Mouse (Mus musculus) kidney, adult 2 months (tissue): Measurements from ENCODE around the gene E130311K13Rik. TPM values are rescaled to one million over a fixed set of nuclear protein-coding genes. Genes with fewer than 3 reads are reported as not detected.

ENCODE experiments used
- DNase-seq: peaks from one replicate; pipeline ENCODE4 v3.0.0; 2021
- H3K27ac ChIP-seq: fragments of 200-500 bp; 2 replicates; pipeline ENCODE4 v1.5.1; 2012; ENCODE audit warnings: low read depth, low read length, control low read depth, inconsistent platforms; ENCODE audit not compliant: insufficient read depth
- H3K27me3 ChIP-seq: fragments of 200-500 bp; replicated peaks from 2 replicates; pipeline ENCODE4 v1.6.1; 2012; ENCODE audit warnings: mild to moderate bottlenecking, moderate library complexity, low read length, inconsistent platforms; ENCODE audit not compliant: control insufficient read depth, insufficient read depth
- H3K36me3 ChIP-seq: fragments of 200-500 bp; 2 replicates; pipeline ENCODE4 v1.6.1; 2012; ENCODE audit warnings: mild to moderate bottlenecking, moderate library complexity, low read length, inconsistent platforms; ENCODE audit not compliant: control insufficient read depth, insufficient read depth
- H3K4me1 ChIP-seq: fragments of 200-500 bp; 2 replicates; pipeline ENCODE4 v1.6.1; 2011; ENCODE audit warnings: low read length; ENCODE audit not compliant: control insufficient read depth, insufficient read depth
- H3K4me3 ChIP-seq: fragments of 200-500 bp; 2 replicates; pipeline ENCODE4 v1.5.1; 2011; ENCODE audit warnings: mild to moderate bottlenecking, low read depth, low read length, control low read depth; ENCODE audit not compliant: insufficient read depth
- CTCF ChIP-seq: fragments of 200-500 bp; conservative IDR thresholded peaks from 2 replicates; pipeline ENCODE4 v1.5.1; 2011; ENCODE audit warnings: low read depth, mild to moderate bottlenecking, control low read depth, low read length, moderate library complexity, mixed read lengths; ENCODE audit not compliant: insufficient read depth, insufficient read length
- POLR2A ChIP-seq: fragments of 200-500 bp; IDR thresholded peaks from one replicate; pipeline ENCODE4 v1.6.1; 2011; ENCODE audit warnings: low read depth, low read length, control low read depth
- WGBS: fragments of 180-500 bp; shearing (Covaris S2); methylation state at CpG from one replicate; pipeline ENCODE4 v1.1.7; 2018; 5-methylcytosine and 5-hydroxymethylcytosine counted together
- polyA plus RNA-seq: library from polyadenylated mRNA; depleted of rRNA; stranded (reverse); fragments of >200 nt; gene quantifications from 2 replicates; pipeline ENCODE4 v1.2.3, GENCODE M21; 2012; rRNA removed

The E130311K13Rik gene
- polyA plus RNA-seq = 4.5 and 6.1 TPM in 2 replicates

- Histone ChIP-seq H3K36me3 (no peaks in the 10 kb centered on the region; the same call in 1 of the 2 replicates), H3K27me3 (no peaks in the 10 kb centered on the region), H3K27ac (peak within 1 kb of the TSS; percentile 89), H3K4me1 (peaks cover 4% of the 10 kb centered on the region; the same call in 1 of the 2 replicates), H3K4me3 (peak within 1 kb of the TSS; percentile 93)
- peak; percentile 94 for DNase-seq
- no peak for TF ChIP-seq POLR2A
- TF ChIP-seq CTCF = peak; percentile 71
- WGBS = 5% methylated on average over 48 of the region's 48 CpGs
Measured at GRCm38 (mm10) chr3:63928878-63929859, at the start of gene E130311K13Rik. Gene E130311K13Rik, minus strand, starts transcription at chr3:63929472.

- no peak for TF ChIP-seq CTCF
- TF ChIP-seq POLR2A = no peak
- Histone ChIP-seq H3K27ac (no peak overlapping the region), H3K27me3 (no peaks in the 10 kb centered on the region), H3K36me3 (peaks cover 4% of the 10 kb centered on the region), H3K4me1 (peaks cover 5% of the 10 kb centered on the region; the same call in 1 of the 2 replicates), H3K4me3 (no peak overlapping the region)
- DNase-seq = no peak
- 59% methylated on average over 4 of the region's 4 CpGs for WGBS
Measured at GRCm38 (mm10) chr3:63977895-63978294, 48.6 kb upstream of the E130311K13Rik start.

DNA sequence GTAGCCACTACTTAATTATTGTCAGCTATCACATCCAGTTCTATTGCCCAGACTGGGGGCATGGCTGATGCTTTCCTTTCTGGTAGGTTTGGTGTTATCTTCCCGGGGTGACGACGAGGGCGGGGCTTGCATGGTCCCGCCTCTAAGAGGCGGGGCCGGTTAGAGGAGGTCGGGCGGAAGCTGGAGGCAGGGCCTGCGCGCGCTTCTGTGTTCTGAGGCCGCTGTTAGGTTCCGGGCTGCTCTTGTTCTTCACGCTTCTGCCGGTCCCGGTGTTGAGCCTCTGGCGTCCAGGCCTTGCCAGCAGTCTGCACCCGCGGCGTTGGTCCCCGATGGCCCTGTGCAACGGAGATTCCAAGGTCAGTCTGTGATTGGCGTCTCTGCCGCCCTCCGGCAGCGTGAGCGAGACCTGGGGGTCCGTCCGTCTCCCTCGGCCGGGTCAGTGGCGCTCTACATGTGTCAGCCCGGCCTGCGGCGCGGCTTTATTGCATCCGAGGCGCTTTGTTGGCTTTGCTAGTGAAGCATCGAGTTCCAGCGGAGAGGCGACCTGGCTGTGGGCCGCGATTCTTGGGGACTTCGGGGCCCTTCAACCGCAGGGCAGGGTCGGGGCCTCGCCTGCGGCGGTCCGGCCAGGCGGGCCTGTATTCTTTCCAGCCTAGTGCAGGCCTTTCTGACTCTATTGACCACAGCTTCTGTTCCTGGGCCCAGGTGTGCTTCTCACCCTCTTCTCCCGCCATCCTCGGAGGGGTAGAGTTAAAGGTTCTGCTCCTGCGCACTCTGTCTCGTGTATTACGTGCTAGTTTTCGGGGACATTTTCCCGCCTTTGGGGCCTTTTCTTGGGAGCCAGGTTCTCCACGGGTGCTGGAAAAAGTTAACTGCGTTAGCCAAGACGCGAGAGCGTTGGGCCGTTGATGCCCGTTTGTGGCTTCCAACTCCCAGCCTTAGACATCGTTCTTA, 47.0 kb upstream of the E130311K13Rik start, which contains the start of gene Gmps:
Gene Gmps (plus strand): TSS at position 152 of the 954 bp plus-strand sequence.
- under 1% methylated on average over 67 of the region's 67 CpGs for WGBS
- DNase-seq = peak; percentile 97
- TF ChIP-seq POLR2A = peak; percentile 51
- no peak for TF ChIP-seq CTCF
- H3K27ac ChIP-seq = peak within 1 kb of the TSS; percentile 85
- no peaks in the 10 kb centered on the region for H3K27me3 ChIP-seq
- peaks cover 5% of the 10 kb centered on the region; the same call in 1 of the 2 replicates for H3K4me1 ChIP-seq
- H3K4me3 ChIP-seq = peak within 1 kb of the TSS; percentile 99
- peaks cover under 1% of the 10 kb centered on the region for H3K36me3 ChIP-seq

DNA sequence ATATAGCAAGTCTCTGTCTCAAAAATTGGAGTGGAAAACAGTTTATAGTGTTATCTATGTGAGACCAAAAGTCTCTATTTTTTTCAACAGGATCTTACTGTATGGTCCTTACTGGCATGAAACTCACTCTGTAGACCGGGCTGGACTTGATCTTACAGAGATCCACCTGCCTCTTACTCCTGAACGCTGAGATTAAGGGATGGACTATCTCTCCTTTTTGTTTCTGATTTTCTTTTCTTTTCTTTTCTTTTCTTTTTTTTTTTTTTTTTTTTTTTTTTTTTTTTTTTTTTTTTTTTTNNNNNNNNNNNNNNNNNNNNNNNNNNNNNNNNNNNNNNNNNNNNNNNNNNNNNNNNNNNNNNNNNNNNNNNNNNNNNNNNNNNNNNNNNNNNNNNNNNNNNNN, 36.7 kb upstream of the E130311K13Rik start:
- no peaks in the 10 kb centered on the region for H3K36me3 ChIP-seq
- peaks cover 10% of the 10 kb centered on the region; the same call in 1 of the 2 replicates for H3K4me1 ChIP-seq
- no peak for DNase-seq
- H3K27me3 ChIP-seq = no peaks in the 10 kb centered on the region
- H3K27ac ChIP-seq = no peak overlapping the region
- WGBS = 77% methylated on average over 2 of the region's 2 CpGs
- TF ChIP-seq CTCF = no peak
- TF ChIP-seq POLR2A = no peak
- no peak overlapping the region for H3K4me3 ChIP-seq

DNA sequence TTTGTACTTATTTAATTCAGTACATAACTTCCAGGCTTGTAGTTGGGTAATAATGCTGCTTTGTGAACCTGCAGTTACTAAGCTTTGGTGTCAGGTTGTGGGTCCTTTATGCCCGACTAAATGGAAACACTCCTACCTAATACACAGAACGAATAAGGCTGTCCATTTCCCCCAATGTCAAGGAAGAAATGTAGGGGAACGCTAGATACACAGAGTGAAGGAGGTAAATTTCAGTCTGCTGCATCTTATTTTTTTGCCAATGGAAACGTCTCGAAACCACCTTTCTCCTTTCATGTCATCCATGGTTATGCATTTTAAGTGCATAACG, 35.6 kb upstream of the E130311K13Rik start:
- Histone ChIP-seq H3K4me1 (peaks cover 11% of the 10 kb centered on the region; the same call in 1 of the 2 replicates), H3K36me3 (no peaks in the 10 kb centered on the region), H3K4me3 (no peak overlapping the region), H3K27ac (peak overlapping the region; percentile 69), H3K27me3 (no peaks in the 10 kb centered on the region)
- DNase-seq = no peak
- TF ChIP-seq POLR2A (no peak), CTCF (no peak)
- WGBS = 77% methylated on average over 6 of the region's 6 CpGs

DNA sequence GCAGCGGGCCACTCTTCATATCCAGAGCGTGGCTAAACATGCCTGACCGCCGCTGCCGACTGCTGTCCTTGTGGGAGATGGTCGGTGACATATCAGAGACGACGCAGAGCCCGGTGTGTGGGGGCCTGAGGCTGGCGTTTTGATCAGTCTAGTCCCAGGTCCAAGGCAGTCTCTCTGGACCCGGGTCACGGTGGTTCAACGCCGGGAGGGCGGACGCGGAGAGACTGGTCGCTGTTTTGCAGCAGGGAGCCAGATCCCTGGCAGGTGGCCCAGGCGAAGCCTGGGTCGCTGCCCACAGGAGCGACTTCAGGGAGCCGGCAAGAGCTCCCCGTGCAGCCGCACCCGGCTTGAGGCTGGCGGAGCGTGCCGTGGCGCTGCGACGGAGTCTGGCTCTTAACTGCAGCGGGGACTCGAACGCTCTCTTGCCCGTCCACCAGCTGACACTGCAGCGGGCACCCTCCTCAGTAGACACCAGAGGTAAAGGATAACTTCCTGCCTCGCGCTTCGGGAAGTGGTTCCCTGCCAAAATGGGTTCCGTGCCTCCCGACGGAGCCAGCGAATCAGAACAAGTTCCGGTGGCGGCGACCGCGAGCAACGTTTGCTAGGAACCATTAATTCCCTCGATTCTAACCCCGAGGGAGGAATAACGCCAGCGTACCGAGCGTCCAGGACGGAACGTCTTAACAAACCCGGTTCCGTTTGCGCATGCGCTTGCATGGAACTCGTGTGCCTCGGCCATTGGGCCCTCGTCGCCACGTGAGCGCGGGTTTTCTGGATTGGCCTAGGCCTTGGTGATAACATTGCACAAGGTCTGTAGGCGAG, 35.0 kb upstream of the E130311K13Rik start, which contains the start of gene Slc33a1:
Gene Slc33a1 (minus strand): TSS at position 669 of the 822 bp plus-strand sequence.
- TF ChIP-seq CTCF = 0 out of 2 replicates have a peak, but pooled peaks have one; percentile 1
- TF ChIP-seq POLR2A = peak; percentile 86
- Histone ChIP-seq H3K27me3 (no peaks in the 10 kb centered on the region), H3K36me3 (no peaks in the 10 kb centered on the region), H3K4me3 (peak within 1 kb of the TSS; percentile 81), H3K27ac (peak within 1 kb of the TSS; percentile 72), H3K4me1 (peaks cover 11% of the 10 kb centered on the region; the same call in 1 of the 2 replicates)
- WGBS = under 1% methylated on average over 69 of the region's 69 CpGs
- peak; percentile 99 for DNase-seq
